In the genomic region with DNA sequence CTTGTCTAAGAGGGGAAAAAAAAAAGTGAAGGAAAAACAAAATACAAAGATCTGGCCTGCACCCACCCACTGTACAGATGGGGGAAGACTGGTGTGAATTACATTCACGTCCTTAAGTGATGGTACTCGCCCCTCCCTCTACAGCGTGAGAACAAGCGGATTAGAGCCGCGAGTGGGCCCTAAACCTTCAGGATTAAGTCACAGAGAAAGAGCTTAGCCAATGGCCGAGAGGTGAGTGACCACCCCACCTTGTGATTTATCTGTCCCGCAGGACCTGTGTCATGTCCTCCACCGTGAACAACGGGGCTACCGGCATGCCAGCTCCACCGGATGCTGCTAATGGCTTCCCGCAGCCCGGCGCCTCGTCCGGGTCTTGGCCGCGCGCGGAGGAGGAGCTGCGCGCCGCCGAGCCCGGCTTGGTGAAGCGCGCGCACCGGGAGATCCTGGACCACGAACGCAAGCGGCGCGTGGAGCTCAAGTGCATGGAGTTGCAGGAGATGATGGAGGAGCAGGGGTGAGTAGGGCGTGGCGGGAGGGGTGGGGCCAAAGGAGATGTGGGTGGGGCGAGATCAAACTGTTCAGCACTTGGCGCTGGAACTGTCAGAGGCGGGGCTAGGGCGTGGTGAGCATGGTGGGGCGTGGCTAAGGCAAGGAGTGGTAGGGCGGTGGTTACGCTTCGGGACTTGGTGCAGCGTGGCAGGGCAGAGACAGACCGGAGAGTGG, we compare ENCODE assay signal across 1 mouse cellular context.
TF ChIP-seq lines count a peak whose summit lies in the region.

No protein-coding gene starts in this region.

TF ChIP-seq in MEL, 35 proteins besides CTCF, POLR2A, EP300 and RAD21:
- TF ChIP-seq USF2 (IDR thresholded peaks at IDR 0.05; ENCODE audit: borderline replicate concordance in 1 of 2, insufficient read depth in 1 of 2, low read depth in 1 of 2, low read length in 2 of 2) (no peak), TCF12 (IDR thresholded peaks at IDR 0.05; ENCODE audit: low read depth, low read length) (no peak), NELFE (IDR thresholded peaks at IDR 0.05; ENCODE audit: low read depth, low read length) (no peak)
